Mouse (Mus musculus) brain, adult 10 weeks (tissue): Measurements from ENCODE around the gene Tcl1b1. TPM values are rescaled to one million over a fixed set of nuclear protein-coding genes. Genes with fewer than 3 reads are reported as not detected.

ENCODE experiments used
- polyA plus RNA-seq: library from polyadenylated mRNA; stranded (reverse); fragments of 350-450 nt; fragmentation: Illumina TruSeq; extraction: RNeasy Lipid Tissue Mini Kit (QIAGEN cat#74804); gene quantifications from one replicate; pipeline ENCODE4 v1.2.3, GENCODE M21; 2015; ENCODE audit warnings: low read depth, low replicate concordance

The Tcl1b1 gene
- polyA plus RNA-seq = not detected

GRCm38 (mm10) chr12:105159390-105159789 is at the start of gene Tcl1b1:
TSS of gene Tcl1b1 (plus strand) at chr12:105159690.

DNA sequence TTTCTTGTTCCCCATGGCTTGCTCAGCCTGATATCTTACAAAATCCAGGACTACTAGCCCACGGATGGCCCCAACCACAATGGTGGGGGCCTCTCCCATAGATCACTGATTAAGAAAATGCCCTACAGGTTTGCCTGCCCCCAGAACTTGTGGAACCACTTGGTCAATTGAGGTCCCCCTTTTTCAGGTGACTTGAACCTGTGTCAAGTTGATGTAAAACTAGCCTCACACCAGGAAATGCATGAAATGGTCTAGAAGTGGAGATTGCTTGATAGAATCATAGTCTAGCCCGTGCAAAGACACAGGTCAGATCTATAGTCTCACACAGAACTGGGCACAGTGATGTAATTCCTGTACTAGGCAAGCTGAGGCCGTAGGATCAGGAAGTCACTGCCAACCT is 13.8 kb upstream of the Tcl1b1 start, which contains the start of gene Tcl1b2:
Tcl1b2 (plus strand) TSS at position 301 of the 400 bp plus-strand sequence.

DNA sequence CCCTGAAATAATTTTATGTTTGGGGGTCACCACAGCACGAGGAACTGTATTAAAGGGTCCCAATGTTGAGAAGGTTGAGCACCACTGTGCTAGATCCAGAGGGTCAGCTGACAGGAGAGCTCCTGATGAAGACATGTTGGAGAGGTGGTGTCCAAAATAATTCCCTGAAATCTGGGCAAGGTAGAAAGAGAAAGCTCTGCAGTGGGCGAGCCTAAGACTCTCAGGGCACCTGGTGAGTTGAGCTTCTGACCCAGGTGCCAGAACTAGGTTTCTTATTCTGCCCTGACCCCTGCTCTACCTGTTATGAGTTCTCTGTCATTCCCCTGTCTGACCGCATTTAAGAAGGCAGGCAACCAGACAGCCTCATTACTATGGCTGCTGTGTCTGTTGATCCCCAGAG is 16.6 kb downstream of the Tcl1b1 start, which contains the start of gene Tcl1b5:
Tcl1b5 (plus strand) TSS at position 301 of the 400 bp plus-strand sequence.

GRCm38 (mm10) chr12:105190743-105191142 is 31.3 kb downstream of the Tcl1b1 start, which contains the start of gene Tcl1b3:
TSS of gene Tcl1b3 (plus strand) at chr12:105191043.

DNA sequence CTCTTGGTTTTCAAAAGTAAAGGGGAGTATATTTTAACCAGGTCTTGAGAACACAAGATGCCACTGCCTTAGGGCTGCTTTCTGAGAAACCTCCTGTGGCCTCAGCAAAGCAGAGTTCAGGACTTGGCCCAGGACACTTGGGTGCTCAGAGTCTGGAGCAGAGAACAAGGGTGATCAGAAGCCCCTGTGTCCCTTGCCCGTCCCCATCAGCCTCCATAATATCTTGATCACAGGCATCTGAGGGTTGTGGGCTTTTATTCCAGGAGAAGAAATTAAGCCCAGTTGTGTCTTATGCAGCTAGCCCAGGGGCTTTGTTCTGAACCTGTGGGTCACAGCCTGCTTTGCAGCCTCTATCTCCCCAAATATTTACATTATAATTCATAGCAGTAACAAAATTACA is 42.2 kb downstream of the Tcl1b1 start, which contains the start of gene Tcl1b4:
Tcl1b4 (plus strand) TSS at position 301 of the 400 bp plus-strand sequence.

Other genes starting within 250 kb of the Tcl1b1 start
- gene Syne3, start 149.9 kb upstream of the Tcl1b1 start, polyA plus RNA-seq = 1.2 TPM
- 52.7 TPM for gene Glrx5, start 127.0 kb upstream of the Tcl1b1 start, polyA plus RNA-seq
- not detected for gene Tcl1b2, start 13.7 kb upstream of the Tcl1b1 start, polyA plus RNA-seq
- not detected for gene Tcl1b5, start 16.7 kb downstream of the Tcl1b1 start, polyA plus RNA-seq
- not detected for gene Tcl1b3, start 31.4 kb downstream of the Tcl1b1 start, polyA plus RNA-seq
- not detected for gene Tcl1b4, start 42.3 kb downstream of the Tcl1b1 start, polyA plus RNA-seq
- not detected for gene Tcl1, start 63.1 kb downstream of the Tcl1b1 start, polyA plus RNA-seq
- gene Tunar, start 174.2 kb downstream of the Tcl1b1 start, polyA plus RNA-seq = 13.2 TPM